Mouse (Mus musculus): Measurements from ENCODE around the gene 6030458C11Rik.
A peak's percentile ranks its signal among the peaks of the same experiment; 100 is the strongest.
"Not testable (repeated sequence)": the region's sequence is repeated elsewhere in the genome, so short reads cannot be mapped to it uniquely, and the experiment has no call there.

6030458C11Rik gene

GRCm38 (mm10) chr15:12817592-12817991, 6.9 kb downstream of the 6030458C11Rik start:
- no peak for DNase-seq

DNA sequence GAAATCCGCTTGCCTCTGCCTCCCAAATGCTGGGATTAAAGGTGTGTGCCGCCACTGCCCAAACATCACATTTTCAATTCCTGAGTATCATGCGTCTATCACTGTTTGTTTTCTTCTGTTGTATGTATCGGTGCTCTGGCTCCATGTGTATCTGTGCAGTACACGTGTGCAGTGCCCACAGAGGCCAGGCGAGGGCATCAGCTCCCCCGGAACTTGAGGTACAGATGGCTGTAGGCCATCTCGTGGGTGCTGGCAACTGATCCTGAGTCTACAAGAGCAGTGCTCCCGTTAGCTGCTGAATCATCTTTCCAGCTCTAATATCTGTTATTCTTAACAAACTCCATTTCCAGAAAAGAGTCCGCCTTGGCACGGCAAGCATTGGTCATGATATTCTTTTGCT, 11.8 kb downstream of the 6030458C11Rik start:
- no peak for DNase-seq

GRCm38 (mm10) chr15:12809305-12809704, 15.1 kb downstream of the 6030458C11Rik start:
- no peak for DNase-seq

DNA sequence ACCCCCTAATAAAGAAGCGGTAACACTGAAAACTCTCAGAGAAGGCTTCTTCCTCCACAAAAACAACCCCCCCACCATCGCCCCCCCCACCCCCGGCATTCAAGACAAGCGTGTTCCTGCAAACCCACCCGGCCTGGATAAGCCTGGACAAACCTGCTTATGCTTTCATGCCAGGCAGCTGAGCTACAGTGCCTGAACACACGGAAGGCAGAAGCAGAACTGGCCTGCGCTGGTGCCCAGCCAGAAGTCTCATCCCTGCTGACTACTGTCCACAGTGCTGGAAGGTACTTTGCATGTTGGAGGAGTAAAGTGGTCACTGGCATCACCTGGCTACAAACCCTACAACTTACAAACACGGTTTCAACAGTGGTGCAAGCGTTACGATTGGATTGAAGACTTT, 17.4 kb downstream of the 6030458C11Rik start:
- DNase-seq, result no peak

GRCm38 (mm10) chr15:12805071-12805470, 19.4 kb downstream of the 6030458C11Rik start:
- no peak for DNase-seq

DNA sequence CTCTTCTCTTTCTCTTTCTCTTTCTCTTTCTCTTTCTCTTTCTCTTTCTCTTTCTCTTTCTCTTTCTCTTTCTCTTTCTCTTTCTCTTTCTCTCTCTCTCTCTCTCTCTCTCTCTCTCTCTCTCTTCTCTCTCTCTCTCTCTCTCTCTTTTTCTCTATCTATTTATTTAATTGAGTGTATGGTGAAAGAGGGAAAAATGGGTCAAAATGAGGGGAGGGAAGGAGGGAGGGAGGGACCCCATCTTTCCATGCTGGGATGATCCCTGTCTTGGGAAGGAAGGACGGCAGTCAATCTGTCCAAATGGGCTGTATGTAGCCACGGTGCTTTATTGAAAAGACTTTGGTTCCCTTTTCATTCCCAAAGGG, 23.3 kb downstream of the 6030458C11Rik start:
- DNase-seq, result not testable (repeated sequence)

- no peak for DNase-seq
These were observed 23.9 kb downstream of the 6030458C11Rik start for GRCm38 (mm10) chr15:12800405-12801141.

DNA sequence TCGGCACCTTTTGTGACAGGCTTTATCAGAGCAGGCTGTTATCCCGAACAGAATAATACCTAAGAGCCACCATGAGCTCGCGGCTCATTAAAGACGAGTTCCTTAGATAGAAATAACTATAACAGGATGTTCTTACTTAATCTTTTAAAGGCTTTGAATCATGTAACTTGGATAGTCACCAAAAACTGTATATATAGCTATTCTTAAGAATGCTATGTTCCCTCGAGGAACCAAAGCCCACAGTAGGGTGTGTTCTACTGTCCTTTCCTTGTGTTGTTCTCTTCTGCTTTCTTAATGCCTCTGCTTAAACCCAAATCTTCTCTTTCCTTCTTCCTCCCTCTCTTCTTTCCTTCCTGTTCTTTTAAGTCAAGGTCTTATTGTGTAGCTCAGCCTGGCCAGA, 26.4 kb downstream of the 6030458C11Rik start:
- no peak for DNase-seq

- no peak for DNase-seq
These were observed 28.5 kb downstream of the 6030458C11Rik start for GRCm38 (mm10) chr15:12795909-12796470.

- DNase-seq, result peak; percentile 70
These were observed 29.0 kb downstream of the 6030458C11Rik start for GRCm38 (mm10) chr15:12795457-12795894.

DNA sequence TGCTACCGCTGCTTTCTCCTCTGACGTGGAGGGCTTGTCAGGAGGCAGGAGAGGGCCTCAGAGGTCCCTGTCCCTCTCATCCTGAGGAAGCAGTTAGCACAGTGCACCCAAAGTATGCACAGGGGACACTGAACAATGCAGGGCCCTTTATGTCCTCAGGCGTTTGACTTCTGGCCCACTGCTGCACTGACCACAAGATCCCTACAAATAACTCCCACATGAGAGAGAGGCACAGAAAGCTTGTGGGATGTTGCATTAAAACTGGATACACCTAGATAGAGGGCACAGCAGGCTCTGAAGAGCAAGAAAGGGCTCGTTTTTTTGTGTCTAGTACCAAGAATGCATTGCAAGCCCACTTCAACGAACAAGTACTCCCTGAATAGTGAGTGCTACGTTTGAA, 30.1 kb downstream of the 6030458C11Rik start:
- no peak for DNase-seq

- no peak for DNase-seq
These were observed 35.0 kb downstream of the 6030458C11Rik start for GRCm38 (mm10) chr15:12789406-12789867.

GRCm38 (mm10) chr15:12788536-12788935, 35.9 kb downstream of the 6030458C11Rik start:
- no peak for DNase-seq

DNA sequence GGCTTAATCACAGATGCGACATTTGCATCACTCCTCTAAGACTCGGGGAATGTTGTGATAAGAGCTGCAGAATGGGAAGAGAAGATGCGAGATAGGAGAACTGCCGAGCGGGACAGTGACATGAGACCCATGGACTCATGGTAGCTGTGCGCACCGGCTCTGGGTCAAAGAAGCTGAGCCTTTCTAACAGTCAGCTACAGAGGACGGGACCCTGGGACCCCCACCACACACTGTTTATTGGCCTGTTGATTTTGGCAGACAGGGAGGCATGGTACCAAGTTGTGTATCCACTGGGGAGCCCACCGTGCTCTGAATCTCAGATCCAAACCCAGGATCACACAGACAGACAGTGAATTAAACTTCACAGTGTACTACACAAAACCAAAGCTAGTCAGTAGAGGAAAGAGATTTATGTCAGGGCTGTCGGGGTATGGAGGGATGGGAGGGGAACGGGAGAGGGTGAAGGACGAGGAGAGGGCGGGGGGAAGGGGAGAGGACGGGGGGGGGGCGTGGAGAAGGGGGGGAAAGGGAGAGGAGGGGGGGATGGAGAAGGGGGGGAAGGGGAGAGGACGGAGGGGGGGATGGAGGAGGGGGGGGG, 42.6 kb downstream of the 6030458C11Rik start:
- no peak for DNase-seq

DNA sequence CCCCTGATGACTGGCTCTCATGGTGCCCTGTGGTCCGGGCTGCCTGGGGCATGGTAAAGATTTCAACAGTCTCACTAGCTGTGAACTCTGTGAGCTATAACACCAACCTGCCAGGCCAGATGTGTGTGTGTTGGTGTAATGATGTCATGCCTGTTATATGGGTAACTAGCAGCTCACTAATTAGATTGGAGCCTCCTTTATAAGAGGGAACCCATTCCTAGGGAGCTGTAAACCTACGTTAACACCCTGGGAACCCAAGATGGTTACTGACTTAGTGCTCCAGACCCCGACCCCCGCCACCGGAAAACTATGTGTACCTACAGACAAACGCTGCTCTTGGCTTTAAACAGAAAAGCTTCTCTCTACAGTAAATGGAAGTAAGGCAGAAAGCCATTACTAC, 43.2 kb downstream of the 6030458C11Rik start:
- no peak for DNase-seq

DNA sequence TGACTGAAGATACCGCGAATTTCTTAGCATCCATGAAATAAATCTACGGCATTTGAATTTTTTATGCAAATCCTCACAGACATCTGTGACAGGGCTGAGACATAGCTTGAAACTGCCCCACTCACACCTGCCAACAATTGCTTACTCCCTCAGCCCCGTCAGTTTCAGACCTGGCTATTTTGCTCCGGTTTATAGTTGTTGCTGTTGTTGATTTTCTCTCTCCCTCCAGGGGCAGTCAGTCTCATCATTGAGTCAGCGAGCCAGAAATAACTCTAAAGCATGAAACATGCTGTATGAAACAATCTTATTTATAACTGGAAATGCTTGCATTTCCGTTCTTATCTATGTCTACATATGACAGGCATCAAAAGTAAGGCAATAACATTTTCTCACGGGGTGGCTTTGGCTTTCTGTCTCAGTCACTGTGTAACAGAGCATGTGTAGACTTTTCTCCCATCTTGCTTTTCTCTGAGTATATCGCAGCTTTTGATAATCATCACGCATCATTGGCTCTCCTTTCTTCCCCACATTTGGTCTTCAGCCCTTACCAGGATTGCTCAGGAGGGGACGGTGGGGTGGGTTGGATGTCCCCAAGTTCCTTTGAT, 50.2 kb downstream of the 6030458C11Rik start:
- no peak for DNase-seq

DNA sequence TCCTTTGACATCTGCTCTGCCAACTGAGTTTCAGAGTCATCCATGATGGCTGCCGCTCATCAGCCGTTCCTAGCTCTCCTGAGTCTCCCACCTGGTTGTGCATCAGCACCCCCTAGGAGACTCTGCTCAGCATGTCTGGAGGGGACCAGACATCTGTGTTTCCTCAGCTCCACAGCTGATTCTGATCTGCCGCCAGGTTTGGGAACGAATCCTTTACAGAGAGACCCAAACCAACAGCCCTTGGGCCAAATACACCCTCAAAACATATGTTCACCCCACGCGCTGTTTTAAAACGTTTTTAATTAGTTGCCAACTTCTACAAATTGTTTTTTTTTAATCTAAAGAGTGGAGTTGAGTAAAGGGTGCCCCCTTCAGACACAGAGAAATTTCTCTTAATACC, 53.5 kb downstream of the 6030458C11Rik start:
- no peak for DNase-seq

- DNase-seq, result no peak
These were observed 57.6 kb downstream of the 6030458C11Rik start for GRCm38 (mm10) chr15:12766848-12767247.

- no peak for DNase-seq
These were observed 61.3 kb downstream of the 6030458C11Rik start for GRCm38 (mm10) chr15:12763147-12763546.

DNA sequence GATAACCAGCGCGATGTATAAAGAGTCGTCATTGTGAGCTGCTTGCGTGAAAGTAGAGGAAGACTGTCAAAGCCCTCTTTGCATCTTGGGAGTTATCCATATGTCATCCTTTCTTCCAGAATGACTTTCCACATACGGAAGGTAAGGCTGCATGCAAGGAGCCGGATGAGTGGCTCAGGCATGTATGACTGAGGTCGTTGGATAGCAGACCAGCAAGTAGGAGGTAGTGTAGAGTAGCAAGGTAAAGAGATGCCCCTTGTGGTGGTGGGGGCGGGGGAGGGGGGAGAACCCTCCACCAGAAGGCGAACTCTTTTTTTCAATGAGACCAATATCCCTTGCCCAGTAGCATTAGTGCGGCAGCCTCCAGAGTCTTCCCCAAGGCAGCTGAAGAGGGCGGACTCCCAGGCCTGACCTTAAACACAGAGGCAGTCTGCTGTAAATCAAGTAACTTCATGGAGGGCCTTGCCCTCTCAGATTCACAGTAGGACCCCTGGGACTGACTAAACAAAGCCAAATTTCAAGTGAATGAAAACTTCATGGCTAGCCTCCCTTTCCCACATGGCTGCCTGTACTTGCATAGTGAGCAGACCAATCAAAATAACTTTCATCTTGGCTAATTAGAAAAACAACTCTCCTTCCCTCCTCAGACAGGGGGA, 62.1 kb downstream of the 6030458C11Rik start:
- DNase-seq, result no peak

GRCm38 (mm10) chr15:12760747-12761146, 63.7 kb downstream of the 6030458C11Rik start:
- DNase-seq, result no peak

DNA sequence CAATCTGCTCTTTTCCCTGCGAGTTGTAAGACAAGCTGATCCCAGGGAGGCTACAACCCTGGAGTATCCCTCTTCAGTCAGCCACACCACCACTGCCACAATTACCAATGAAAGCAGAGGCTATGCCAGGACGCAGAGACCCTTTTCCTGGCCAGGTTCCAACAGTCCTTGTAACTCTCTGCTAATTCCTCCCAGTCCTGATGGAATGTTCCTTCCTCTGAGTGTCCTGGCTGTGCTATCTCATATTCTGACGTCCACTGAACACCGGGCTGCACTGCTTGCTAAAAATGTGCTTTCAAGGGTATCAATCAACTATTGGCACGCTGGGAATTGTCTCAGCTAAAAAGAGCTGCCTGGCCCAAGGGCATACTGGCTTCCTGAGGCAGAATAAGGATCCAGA, 66.0 kb downstream of the 6030458C11Rik start:
- DNase-seq, result no peak

Data from thymus, postnatal 14 days (tissue).